Mouse (Mus musculus) c-Kit-negative CD71-positive TER-119-positive erythroid progenitor cells, embryonic 14.5 days (primary cell): ENCODE data around the gene Abcc3.

Source experiments
- DNase-seq: peaks from one replicate; pipeline ENCODE4 v3.0.0-alpha.2; 2013; ENCODE audit warnings: low read depth, low spot score

The Abcc3 gene

GRCm38 (mm10) chr11:94327693-94328643 lies 64.8 kb downstream of the Abcc3 start, which contains the start of gene Ankrd40:
Gene Ankrd40, plus strand, starts transcription at chr11:94328001.
- peak; percentile 58 for DNase-seq

- no peak for DNase-seq
These were observed 65.8 kb downstream of the Abcc3 start for GRCm38 (mm10) chr11:94326961-94327411.

- DNase-seq, result no peak
These were observed 68.2 kb downstream of the Abcc3 start for GRCm38 (mm10) chr11:94324618-94325017.

- no peak for DNase-seq
These were observed 69.4 kb downstream of the Abcc3 start for GRCm38 (mm10) chr11:94323271-94323925.

- no peak for DNase-seq
These were observed 70.2 kb downstream of the Abcc3 start for GRCm38 (mm10) chr11:94322636-94323035.

GRCm38 (mm10) chr11:94321931-94322400 lies 70.8 kb downstream of the Abcc3 start, which contains the start of gene Luc7l3:
Gene Luc7l3, minus strand, starts transcription at chr11:94321988.
- DNase-seq, result peak; percentile 86

GRCm38 (mm10) chr11:94320969-94321930 lies 71.5 kb downstream of the Abcc3 start:
- DNase-seq, result peak; percentile 52

GRCm38 (mm10) chr11:94318056-94318455 lies 74.7 kb downstream of the Abcc3 start:
- no peak for DNase-seq

GRCm38 (mm10) chr11:94317515-94317914 lies 75.3 kb downstream of the Abcc3 start:
- DNase-seq, result no peak

GRCm38 (mm10) chr11:94317014-94317413 lies 75.8 kb downstream of the Abcc3 start:
- DNase-seq, result no peak

- no peak for DNase-seq
These were observed 76.3 kb downstream of the Abcc3 start for GRCm38 (mm10) chr11:94316528-94316927.

GRCm38 (mm10) chr11:94315308-94315707 lies 77.5 kb downstream of the Abcc3 start:
- DNase-seq, result no peak

- no peak for DNase-seq
These were observed 78.6 kb downstream of the Abcc3 start for GRCm38 (mm10) chr11:94314098-94314652.

- no peak for DNase-seq
These were observed 80.1 kb downstream of the Abcc3 start for GRCm38 (mm10) chr11:94312733-94313132.

- no peak for DNase-seq
These were observed 97.6 kb downstream of the Abcc3 start for GRCm38 (mm10) chr11:94294996-94295845.
